Mouse (Mus musculus) C2C12 (cell line): ENCODE results near the gene Rfx7.

Experiments used
- CTCF ChIP-seq: IDR thresholded peaks from one replicate; pipeline ENCODE4 v1.5.1; 2011; ENCODE audit not compliant: control insufficient read depth, insufficient read depth, insufficient read length
- MAX ChIP-seq: IDR thresholded peaks from one replicate; pipeline ENCODE4 v1.6.1; 2011; ENCODE audit warnings: mild to moderate bottlenecking, control low read depth
- MYOD1 ChIP-seq: IDR thresholded peaks from one replicate; pipeline ENCODE4 v1.6.1; 2011; ENCODE audit warnings: low read depth; ENCODE audit not compliant: control insufficient read depth, insufficient read length
- MYOG ChIP-seq: IDR thresholded peaks from one replicate; pipeline ENCODE4 v1.6.1; 2011; ENCODE audit not compliant: control insufficient read depth, insufficient read length; ENCODE audit errors: extremely low read depth
- USF1 ChIP-seq: IDR thresholded peaks from one replicate; pipeline ENCODE4 v1.6.1; 2011; ENCODE audit warnings: low read depth, mild to moderate bottlenecking, control low read depth, moderate library complexity

DNA sequence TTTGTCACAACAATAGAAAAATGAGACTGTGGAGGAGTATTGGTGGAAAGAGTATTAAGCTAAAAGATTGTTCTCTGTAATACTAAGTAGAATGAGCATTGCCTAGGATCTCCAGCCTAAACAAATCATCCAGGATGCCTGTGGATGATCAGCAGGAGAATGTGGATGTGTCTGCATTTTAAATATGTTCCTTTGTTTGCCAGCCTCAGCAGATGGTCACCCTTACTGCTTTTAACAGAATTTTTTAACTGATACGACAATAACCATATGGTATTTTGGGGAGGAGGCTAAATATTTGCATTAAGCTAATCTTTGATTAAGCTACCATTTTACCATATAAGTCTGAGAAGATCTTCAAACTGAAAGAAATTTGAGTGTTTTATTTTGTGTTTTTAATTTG is 95.6 kb downstream of the Rfx7 start:
- TF ChIP-seq CTCF = no peak
- no peak for TF ChIP-seq USF1
- TF ChIP-seq MAX = no peak
- no peak for TF ChIP-seq MYOG
- TF ChIP-seq MYOD1 = no peak
